Mouse (Mus musculus) gastrocnemius, postnatal 25 days (tissue): ENCODE results near the gene Htr6. TPM values are rescaled to one million over a fixed set of nuclear protein-coding genes. Genes with fewer than 3 reads are reported as not detected.

Experiments
- DNase-seq: peaks from one replicate; pipeline ENCODE4 v3.0.0; 2022
- long read RNA-seq, 2 experiments: library from polyadenylated mRNA; stranded (forward); transcript quantifications; one replicate each; pipeline ENCODE4 v2.0.0; 2021
- total RNA-seq, 2 experiments: library from RNA; stranded (reverse); gene quantifications; 1 replicate in 1 of 2; 2 replicates in 1 of 2; pipeline ENCODE4 v1.2.3; 2021

The Htr6 gene
- not detected for total RNA-seq
- long read RNA-seq, experiment 1: 0 reads
- long read RNA-seq, experiment 2: 0 reads

DNA sequence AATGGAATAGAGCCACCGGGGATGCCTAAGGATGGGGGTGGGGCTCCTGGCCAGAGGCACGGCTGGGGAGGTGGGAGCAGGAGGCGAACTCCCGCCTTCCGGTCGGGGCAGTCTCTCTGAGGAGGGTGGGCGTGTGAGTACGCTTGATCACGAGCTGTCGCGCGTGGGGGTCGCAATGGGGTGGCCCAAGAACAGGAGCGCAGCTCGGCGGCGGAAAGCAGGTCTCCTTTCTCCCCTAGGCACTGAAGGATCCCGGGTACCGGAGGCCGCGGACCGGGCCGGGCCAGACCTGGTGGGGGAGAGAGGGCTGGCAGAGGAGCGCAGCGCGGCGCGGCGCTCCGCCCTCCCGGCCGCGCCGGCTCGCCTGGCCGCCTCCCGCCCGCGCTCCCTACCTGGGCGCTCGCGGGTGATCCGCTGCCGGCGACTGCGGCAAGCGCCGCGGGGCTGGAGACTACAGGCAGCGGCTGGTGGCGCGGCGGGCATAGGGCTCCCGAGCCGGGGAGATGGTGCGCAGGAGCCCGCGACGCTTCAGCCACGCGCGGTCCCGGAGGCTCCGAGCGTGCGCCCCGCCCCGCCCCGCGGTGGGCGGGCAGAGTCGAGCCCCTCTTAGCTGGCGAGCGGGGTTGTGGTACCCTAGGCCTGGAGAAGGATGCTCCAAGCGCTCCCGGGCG, at the start of gene Htr6:
Gene Htr6, minus strand, starts transcription at position 530 of the 671 bp plus-strand sequence.
- no peak for DNase-seq

DNA sequence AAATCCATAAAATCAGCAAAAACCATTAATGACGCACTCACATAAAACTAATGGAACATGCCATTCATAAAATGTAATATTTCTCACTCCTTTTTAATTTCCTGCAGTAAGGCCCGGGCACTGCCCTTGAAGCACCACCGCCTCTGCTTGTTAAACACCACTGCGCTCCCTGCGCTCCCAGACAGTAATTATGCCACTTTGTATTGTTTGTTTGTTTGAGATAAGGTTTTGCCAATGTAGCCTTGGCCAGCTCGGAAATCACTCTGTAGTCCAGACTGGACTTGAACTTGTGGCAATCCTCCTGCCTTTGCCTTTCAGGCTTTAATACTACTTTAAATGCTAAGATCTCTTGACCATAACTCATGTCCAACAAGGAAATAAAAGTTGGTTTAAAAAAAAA, 49.6 kb upstream of the Htr6 start:
- DNase-seq: no peak

GRCm38 (mm10) chr4:139122557-139122956, 47.2 kb upstream of the Htr6 start:
- DNase-seq: no peak

DNA sequence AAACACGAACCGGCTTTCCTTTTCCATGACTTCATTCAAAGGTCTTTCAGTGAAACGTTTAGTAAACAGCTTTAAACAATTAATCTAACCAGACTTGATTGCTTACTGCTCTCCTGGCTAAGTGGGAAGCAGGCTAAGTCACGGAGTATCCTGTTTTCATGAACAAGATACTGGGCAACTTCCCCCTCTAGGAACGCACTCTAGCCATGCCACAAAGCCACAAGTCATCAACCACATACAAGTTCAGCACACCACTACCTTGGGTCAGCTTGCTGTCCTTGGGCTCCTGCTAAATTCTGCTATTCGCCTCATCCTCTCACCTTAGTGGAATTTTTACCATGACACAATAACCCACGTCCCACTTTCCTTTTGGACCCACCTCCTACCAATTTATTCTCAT, 45.6 kb upstream of the Htr6 start:
- no peak for DNase-seq

DNA sequence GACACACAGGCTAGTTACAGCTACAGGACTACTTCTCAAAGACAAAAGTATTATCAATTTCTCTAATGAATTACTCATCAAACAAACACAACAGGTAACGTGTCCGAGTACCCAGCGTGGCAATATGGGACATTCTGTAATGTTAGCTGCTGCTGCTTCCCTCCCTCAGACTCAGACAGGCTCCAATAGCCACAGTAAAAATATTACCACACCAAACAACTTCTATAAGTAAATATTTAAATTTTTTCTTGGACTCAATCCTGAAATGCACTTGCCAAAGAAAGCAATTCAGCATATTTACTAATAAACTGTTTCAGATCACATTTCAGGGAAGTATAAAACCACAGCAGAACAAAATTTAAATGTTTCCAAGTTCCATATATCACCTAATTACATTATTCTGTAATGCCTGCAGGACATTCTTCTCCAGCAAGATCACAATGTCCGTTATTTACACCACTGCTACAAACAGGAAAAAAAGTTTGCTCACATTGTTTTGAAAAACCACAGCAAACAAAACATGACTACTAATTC, 45.0 kb upstream of the Htr6 start:
- DNase-seq: no peak

GRCm38 (mm10) chr4:139116356-139117063, 41.1 kb upstream of the Htr6 start:
- DNase-seq: no peak

GRCm38 (mm10) chr4:139115721-139116120, 40.4 kb upstream of the Htr6 start:
- no peak for DNase-seq

GRCm38 (mm10) chr4:139112482-139112881, 37.1 kb upstream of the Htr6 start:
- no peak for DNase-seq

GRCm38 (mm10) chr4:139111421-139111820, 36.1 kb upstream of the Htr6 start:
- no peak for DNase-seq

- DNase-seq: no peak
These were observed 35.5 kb upstream of the Htr6 start for GRCm38 (mm10) chr4:139110858-139111257.

GRCm38 (mm10) chr4:139105453-139105852, 30.1 kb upstream of the Htr6 start:
- no peak for DNase-seq

DNA sequence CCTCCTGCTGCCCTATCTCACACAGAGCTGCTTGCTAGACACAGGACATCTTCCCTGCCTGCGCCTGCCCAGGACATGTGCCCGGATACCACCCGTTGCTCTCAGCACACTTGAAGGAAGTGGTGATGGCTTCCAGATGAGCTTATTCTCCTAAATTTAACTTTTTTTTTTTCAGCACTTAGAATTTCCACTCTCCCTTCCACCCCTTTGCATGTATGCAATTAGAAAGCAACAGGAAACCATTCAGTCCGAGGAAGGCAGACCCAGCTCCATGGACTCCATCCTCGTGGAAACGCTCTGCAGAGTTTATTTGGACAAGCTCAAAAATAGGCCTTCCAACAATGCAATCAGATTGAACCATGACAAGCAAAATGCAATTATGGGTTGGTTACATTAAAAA, 26.2 kb upstream of the Htr6 start:
- no peak for DNase-seq

DNA sequence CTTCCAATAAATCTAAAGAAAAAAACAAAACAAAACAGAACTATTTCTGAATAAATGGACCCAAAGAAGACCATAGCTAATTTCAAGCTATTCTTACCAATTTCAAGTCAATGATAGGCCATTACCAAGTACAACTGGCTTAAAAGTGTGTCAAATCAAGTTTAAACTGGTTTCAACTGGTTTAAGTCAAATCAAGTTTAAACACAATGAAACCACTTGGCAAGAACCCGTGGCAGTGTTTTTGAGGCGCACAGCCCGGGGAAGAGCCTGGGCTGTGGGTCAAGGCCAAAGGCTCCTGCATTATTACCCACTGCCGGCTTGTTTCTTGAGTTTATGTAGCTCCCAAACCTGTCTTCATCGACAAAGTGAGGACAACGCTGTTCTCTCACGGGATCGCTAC, 25.0 kb upstream of the Htr6 start:
- no peak for DNase-seq

GRCm38 (mm10) chr4:139096201-139096600, 20.8 kb upstream of the Htr6 start:
- no peak for DNase-seq

- DNase-seq: no peak
These were observed 20.0 kb upstream of the Htr6 start for GRCm38 (mm10) chr4:139095406-139095805.

- no peak for DNase-seq
These were observed 17.8 kb upstream of the Htr6 start for GRCm38 (mm10) chr4:139093196-139093530.

- peak; percentile 80 for DNase-seq
These were observed 17.2 kb upstream of the Htr6 start, which contains the start of gene Nbl1 for GRCm38 (mm10) chr4:139092356-139093195. Nbl1 (minus strand) TSS chr4:139092993.

DNA sequence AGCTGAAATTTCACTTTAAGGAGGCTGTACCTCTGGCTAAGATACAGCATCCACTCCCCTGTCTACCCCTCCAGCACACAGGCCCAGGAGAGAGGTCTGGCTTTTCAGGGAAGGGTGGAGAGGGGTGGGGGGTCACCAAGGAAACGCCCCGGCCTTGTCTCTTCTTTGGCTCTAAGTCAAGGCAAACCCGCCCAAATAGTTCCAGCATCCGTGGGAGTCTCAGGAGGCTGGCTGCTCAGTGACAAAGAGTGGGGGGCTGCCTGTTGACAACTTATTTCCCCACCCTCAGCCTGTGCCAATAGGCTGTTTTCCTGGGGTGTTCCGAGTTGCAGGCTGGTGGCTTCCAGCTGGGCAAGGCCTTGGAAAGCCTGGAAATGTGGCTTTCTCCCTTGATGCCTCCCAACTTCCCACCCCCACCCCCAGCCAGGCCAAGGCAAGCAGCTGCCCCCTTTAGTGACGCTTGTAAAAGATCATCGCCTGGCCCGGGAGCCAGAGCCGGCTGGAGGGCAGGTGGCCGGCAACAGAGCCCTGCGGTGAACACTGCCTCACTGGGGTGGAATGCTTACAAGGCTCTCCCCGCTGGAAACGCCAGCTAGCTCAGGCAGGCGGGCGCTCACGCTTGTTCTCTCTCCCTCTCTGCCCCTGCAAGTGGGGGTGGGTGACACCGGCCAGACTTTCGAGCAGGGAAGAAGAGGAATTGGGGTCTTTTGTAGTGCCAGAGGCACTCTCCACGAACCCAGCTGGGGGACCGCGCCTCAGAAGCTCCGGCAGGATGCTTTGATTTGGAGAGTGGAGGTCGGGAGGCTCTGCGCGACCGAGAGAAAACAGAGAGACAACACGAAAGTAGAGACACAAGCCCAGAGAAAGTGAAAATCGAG, 16.3 kb upstream of the Htr6 start:
- DNase-seq: peak; percentile 62

GRCm38 (mm10) chr4:139091066-139091465, 15.7 kb upstream of the Htr6 start:
- no peak for DNase-seq

DNA sequence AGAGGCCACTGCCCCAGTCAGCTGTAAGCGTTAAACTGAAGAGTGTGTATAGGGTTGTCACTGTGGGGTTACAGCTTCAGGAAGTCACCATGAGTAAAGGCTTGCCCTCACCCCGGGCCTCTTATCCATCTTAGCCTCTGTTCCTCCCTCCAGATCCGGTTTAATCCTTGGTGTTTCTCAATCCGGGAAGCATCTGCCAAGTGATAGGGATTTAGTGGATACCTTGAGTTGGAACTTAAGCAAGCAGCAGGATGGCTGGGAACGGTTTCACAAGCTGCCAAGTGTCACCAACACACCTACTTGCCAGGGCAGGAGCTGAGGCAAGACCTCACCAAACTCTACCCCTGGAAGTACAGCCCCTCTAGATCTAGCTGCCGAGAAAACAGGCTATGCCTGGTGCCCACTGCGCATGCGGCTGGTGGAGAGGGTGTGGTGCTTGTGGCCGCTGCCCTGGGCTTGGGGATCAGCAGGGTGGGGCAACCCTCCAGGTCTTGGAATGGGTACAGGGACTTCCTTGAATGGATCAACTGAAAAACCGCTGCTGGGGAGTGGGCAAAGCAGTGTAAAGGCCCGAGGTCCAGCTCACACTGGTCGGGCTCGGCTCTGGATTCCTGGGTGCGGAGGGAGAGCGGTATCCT, 15.1 kb upstream of the Htr6 start:
- no peak for DNase-seq

- DNase-seq: no peak
These were observed 13.8 kb upstream of the Htr6 start for GRCm38 (mm10) chr4:139088982-139089671.
